Comparison of ENCODE assay signal across 25 mouse cellular contexts in genomic region chr8:46393296-46393695, GRCm38 (mm10).
DNase-seq lines count a peak whose midpoint lies in the region; ATAC-seq and TF ChIP-seq lines count a peak whose summit lies in the region.
"Had no signal": no experiment of that assay in that cellular context is flagged by ENCODE, and none has a peak within 500 bp of the region (broad histone marks: within the 10 kb centered on the region; RNA-seq: fewer than 3 reads in every experiment).

No protein-coding gene starts in this region.

- 46% methylated on average over 5 of the region's 5 CpGs for WGBS in kidney, adult 2 months
- WGBS in kidney, embryonic 14.5 days, result 78% methylated on average over 5 of the region's 5 CpGs
- 63% methylated on average over 5 of the region's 5 CpGs for whole genome bisulfite sequencing in liver, adult 2 months
- 75% methylated on average over 5 of the region's 5 CpGs for WGBS in liver, embryonic 12.5 days (ENCODE audit: insufficient replicate concordance)
- WGBS in forebrain, embryonic 16.5 days, result 85% methylated on average over 5 of the region's 5 CpGs

- peaks cover 24% of the 10 kb centered on the region for H3K4me1 ChIP-seq in kidney, adult 2 months (ENCODE audit: control insufficient read depth, insufficient read depth, low read length)
- no peaks in the 10 kb centered on the region for H3K4me1 ChIP-seq in kidney, embryonic 14.5 days (ENCODE audit: control insufficient read depth, insufficient read depth, low read length)
- H3K4me1 ChIP-seq in liver, adult 2 months (ENCODE audit: control insufficient read depth, insufficient read depth, low read length), result peaks cover 12% of the 10 kb centered on the region
- H3K4me1 ChIP-seq in liver, embryonic 12.5 days, result no peaks in the 10 kb centered on the region
- no peaks in the 10 kb centered on the region for H3K4me1 ChIP-seq in forebrain, embryonic 16.5 days (replicated peaks; ENCODE audit: control insufficient read depth, insufficient read depth, low read length)
- H3K4me1 ChIP-seq: heart, embryonic 12.5 days; heart, embryonic 15.5 days; hindbrain, embryonic 10.5 days; hindbrain, embryonic 13.5 days had no signal

- H3K36me3 ChIP-seq in kidney, adult 2 months (ENCODE audit: control insufficient read depth, insufficient read depth, low read length), result no peaks in the 10 kb centered on the region
- H3K36me3 ChIP-seq in kidney, embryonic 14.5 days (ENCODE audit: control insufficient read depth, insufficient read depth, low read length), result no peaks in the 10 kb centered on the region
- no peaks in the 10 kb centered on the region for H3K36me3 ChIP-seq in liver, adult 2 months (ENCODE audit: control insufficient read depth, insufficient read depth, low read length)
- no peaks in the 10 kb centered on the region for H3K36me3 ChIP-seq in liver, embryonic 12.5 days
- H3K36me3 ChIP-seq in forebrain, embryonic 16.5 days (ENCODE audit: control insufficient read depth, insufficient read depth), result no peaks in the 10 kb centered on the region
- H3K36me3 ChIP-seq: G1E; heart, embryonic 12.5 days; heart, embryonic 15.5 days; hindbrain, embryonic 10.5 days; hindbrain, embryonic 13.5 days had no signal

- no peak overlapping the region for H3K4me2 ChIP-seq in kidney, embryonic 14.5 days (replicated peaks; ENCODE audit: low read depth, low read length)
- H3K4me2 ChIP-seq in liver, embryonic 12.5 days, result no peak overlapping the region
- no peak overlapping the region for H3K4me2 ChIP-seq in forebrain, embryonic 16.5 days (ENCODE audit: low read length)
- H3K4me2 ChIP-seq: heart, embryonic 12.5 days; heart, embryonic 15.5 days; hindbrain, embryonic 13.5 days had no signal

- DNase-seq in heart, adult 11 months, result peak; percentile 42
- DNase-seq in heart, adult 9 months (ENCODE audit: low spot score in 2 of 2), result no peak
- DNase-seq in kidney, adult 2 months, result peak; percentile 83
- peak; percentile 62 for DNase-seq in liver, adult 2 months (ENCODE audit: extremely low read depth, low read depth, low spot score)
- DNase-seq in frontal cortex, postnatal 36 days (ENCODE audit: low spot score in 2 of 2), result no peak
- DNase-seq: adrenal gland, postnatal 10 days; adrenal gland, postnatal 36 days; cerebellum, adult 18-20 months; cerebellum, adult 9-10 months; cerebellum, postnatal 14 days; gastrocnemius, postnatal 10 days; gastrocnemius, postnatal 36 days; heart, postnatal 10 days; heart, postnatal 36 days had no signal

- no peaks in the 10 kb centered on the region for H3K9me3 ChIP-seq in kidney, embryonic 14.5 days (ENCODE audit: control insufficient read depth, low read length)
- H3K9me3 ChIP-seq in liver, embryonic 12.5 days (replicated peaks), result no peaks in the 10 kb centered on the region
- H3K9me3 ChIP-seq in forebrain, embryonic 16.5 days (ENCODE audit: control insufficient read depth, low read length), result no peaks in the 10 kb centered on the region
- H3K9me3 ChIP-seq: G1E; heart, embryonic 12.5 days; heart, embryonic 15.5 days; hindbrain, embryonic 10.5 days; hindbrain, embryonic 13.5 days had no signal

- no peaks in the 10 kb centered on the region for H3K27me3 ChIP-seq in kidney, adult 2 months (replicated peaks; ENCODE audit: control insufficient read depth, insufficient read depth, low read length)
- no peaks in the 10 kb centered on the region for H3K27me3 ChIP-seq in kidney, embryonic 14.5 days (ENCODE audit: control insufficient read depth, insufficient read depth, low read length)
- H3K27me3 ChIP-seq in liver, adult 2 months (ENCODE audit: control insufficient read depth, insufficient read depth, low read length), result no peaks in the 10 kb centered on the region
- no peaks in the 10 kb centered on the region for H3K27me3 ChIP-seq in liver, embryonic 12.5 days (replicated peaks)
- no peaks in the 10 kb centered on the region for H3K27me3 ChIP-seq in forebrain, embryonic 16.5 days (replicated peaks; ENCODE audit: control insufficient read depth, insufficient read depth, low read length)
- H3K27me3 ChIP-seq: heart, embryonic 12.5 days; heart, embryonic 15.5 days; hindbrain, embryonic 13.5 days; Patski had no signal

- no peak for TF ChIP-seq CTCF in kidney, adult 2 months (conservative IDR thresholded peaks at IDR 0.05; ENCODE audit: insufficient read depth, insufficient read length, low read depth, low read length)
- TF ChIP-seq CTCF in liver, adult 2 months (IDR thresholded peaks at IDR 0.05; ENCODE audit: low read depth, low read length), result no peak

- no peak overlapping the region for H3K9ac ChIP-seq in kidney, embryonic 14.5 days (ENCODE audit: low read depth, low read length)
- H3K9ac ChIP-seq in liver, adult 2 months (ENCODE audit: low read depth, low read length), result no peak overlapping the region
- H3K9ac ChIP-seq in liver, embryonic 12.5 days, result no peak overlapping the region
- no peak overlapping the region for H3K9ac ChIP-seq in forebrain, embryonic 16.5 days (replicated peaks; ENCODE audit: low read depth, low read length)
- H3K9ac ChIP-seq: heart, embryonic 12.5 days; heart, embryonic 15.5 days; hindbrain, embryonic 13.5 days had no signal

- no peak for ATAC-seq in kidney, embryonic 14.5 days (ENCODE audit: low FRiP score, low TSS enrichment)
- no peak for ATAC-seq in liver, embryonic 12.5 days
- ATAC-seq in forebrain, embryonic 16.5 days, result no peak
- ATAC-seq: forebrain, embryonic 14.5 days; hindbrain, embryonic 16.5 days; Patski had no signal

- TF ChIP-seq POLR2A in kidney, adult 2 months (IDR thresholded peaks at IDR 0.05; ENCODE audit: low read depth, low read length), result no peak
- no peak for TF ChIP-seq POLR2A in liver, adult 2 months (IDR thresholded peaks at IDR 0.05; ENCODE audit: extremely low read depth, insufficient read depth, low read length)

- H3K4me3 ChIP-seq in kidney, adult 2 months (ENCODE audit: insufficient read depth, low read depth, low read length), result no peak overlapping the region
- H3K4me3 ChIP-seq in kidney, embryonic 14.5 days (ENCODE audit: low read length), result no peak overlapping the region
- H3K4me3 ChIP-seq in liver, adult 2 months (ENCODE audit: insufficient read depth, low read depth, low read length), result no peak overlapping the region
- H3K4me3 ChIP-seq in liver, embryonic 12.5 days, result no peak overlapping the region
- H3K4me3 ChIP-seq in forebrain, embryonic 16.5 days (replicated peaks; ENCODE audit: low read length), result no peak overlapping the region
- H3K4me3 ChIP-seq: heart, embryonic 12.5 days; heart, embryonic 15.5 days; hindbrain, embryonic 10.5 days; hindbrain, embryonic 13.5 days had no signal

- H3K27ac ChIP-seq in kidney, adult 2 months (ENCODE audit: insufficient read depth, low read depth, low read length), result no peak overlapping the region
- H3K27ac ChIP-seq in kidney, embryonic 14.5 days (ENCODE audit: low read depth, low read length), result no peak overlapping the region
- no peak overlapping the region for H3K27ac ChIP-seq in liver, adult 2 months (replicated peaks; ENCODE audit: insufficient read depth, low read depth, low read length)
- no peak overlapping the region for H3K27ac ChIP-seq in liver, embryonic 12.5 days
- H3K27ac ChIP-seq in forebrain, embryonic 16.5 days (ENCODE audit: low read length), result no peak overlapping the region
- H3K27ac ChIP-seq: heart, embryonic 15.5 days; hindbrain, embryonic 10.5 days; hindbrain, embryonic 13.5 days had no signal

- H3K79me2 ChIP-seq in liver, adult 2 months (ENCODE audit: control insufficient read depth, insufficient read depth, low read length), result no peaks in the 10 kb centered on the region

Comparison
In these comparisons a context has a peak if more than half of its experiments do, and no peak if none do; other contexts are left out.
1. DNase-seq: peak in heart, adult 11 months (single experiment), kidney, adult 2 months (single experiment) and liver, adult 2 months (single experiment); none in heart, adult 9 months (0 of 2) and frontal cortex, postnatal 36 days (0 of 2).